Mouse (Mus musculus): ENCODE results near the gene Olfr13. TPM values are rescaled to one million over a fixed set of nuclear protein-coding genes. Genes with fewer than 3 reads are reported as not detected.
"Not testable (repeated sequence)": the region's sequence is repeated elsewhere in the genome, so short reads cannot be mapped to it uniquely, and the experiment has no call there.

Gene Olfr13
- polyA plus RNA-seq, 1 experiment from 2014 or later, result not detected

DNA sequence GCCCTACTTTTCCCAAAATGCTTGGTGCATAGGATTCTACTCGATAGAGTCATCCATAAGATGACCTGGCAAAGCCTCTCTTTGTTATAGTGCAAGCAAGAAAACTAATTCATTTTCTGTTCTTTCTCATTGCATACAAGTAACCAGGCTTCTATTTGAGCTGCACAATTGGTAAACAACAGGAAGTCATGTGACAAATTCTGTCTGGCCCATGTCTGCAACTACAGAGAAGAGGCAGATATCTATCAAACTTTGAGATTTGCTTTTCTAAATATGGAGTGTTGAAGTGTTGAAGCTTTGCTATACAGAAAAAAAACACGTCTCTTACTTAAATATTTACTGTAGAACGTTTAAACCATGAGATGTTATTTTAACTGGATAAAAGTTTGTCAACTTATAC is 26.2 kb downstream of the Olfr13 start:
- H3K4me3 ChIP-seq (ENCODE audit: low read depth, low read length), result no peak overlapping the region
- WGBS, result 38% methylated on average over 3 of the region's 3 CpGs
- H3K4me1 ChIP-seq (replicated peaks; ENCODE audit: control insufficient read depth, insufficient read depth, low read length), result no peaks in the 10 kb centered on the region
- H3K27me3 ChIP-seq (replicated peaks; ENCODE audit: control insufficient read depth, insufficient read depth, low read length), result no peaks in the 10 kb centered on the region
- ATAC-seq (replicated peaks; ENCODE audit: low FRiP score, low TSS enrichment, low read depth), result no peak
- H3K9ac ChIP-seq (ENCODE audit: low read length), result no peak overlapping the region
- no peak overlapping the region for H3K27ac ChIP-seq (ENCODE audit: low read depth)
- no peak for DNase-seq (ENCODE audit: low spot score)
- H3K4me2 ChIP-seq (ENCODE audit: low read length), result no peak overlapping the region
- no peaks in the 10 kb centered on the region for H3K9me3 ChIP-seq (ENCODE audit: control insufficient read depth, low read length)
- H3K36me3 ChIP-seq (ENCODE audit: control insufficient read depth, insufficient read depth, low read length), result no peaks in the 10 kb centered on the region

DNA sequence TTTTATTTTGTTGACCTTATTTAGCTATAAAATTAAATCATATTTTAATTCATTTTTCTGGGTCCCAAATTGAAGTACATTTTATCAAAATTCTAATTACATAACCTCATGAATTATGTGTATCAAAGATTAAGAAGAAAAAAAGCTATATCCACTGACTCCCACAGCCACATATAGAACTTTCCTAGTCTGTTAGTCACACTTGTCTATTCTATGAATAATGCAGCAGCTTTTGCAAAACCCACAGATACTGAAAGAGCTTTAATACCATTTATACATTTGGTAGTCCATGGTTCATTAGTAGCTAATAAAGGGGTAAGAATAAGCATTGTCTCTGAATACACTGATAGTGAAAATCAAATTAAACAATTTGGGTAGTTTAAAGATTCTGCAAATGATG is 30.8 kb downstream of the Olfr13 start:
- Histone ChIP-seq H3K9ac (ENCODE audit: low read length) (no peak overlapping the region), H3K4me2 (ENCODE audit: low read length) (no peak overlapping the region), H3K9me3 (ENCODE audit: control insufficient read depth, low read length) (no peaks in the 10 kb centered on the region), H3K4me1 (replicated peaks; ENCODE audit: control insufficient read depth, insufficient read depth, low read length) (no peaks in the 10 kb centered on the region), H3K27me3 (replicated peaks; ENCODE audit: control insufficient read depth, insufficient read depth, low read length) (no peaks in the 10 kb centered on the region), H3K27ac (ENCODE audit: low read depth) (no peak overlapping the region), H3K36me3 (ENCODE audit: control insufficient read depth, insufficient read depth, low read length) (no peaks in the 10 kb centered on the region), H3K4me3 (ENCODE audit: low read depth, low read length) (no peak overlapping the region)
- ATAC-seq (replicated peaks; ENCODE audit: low FRiP score, low TSS enrichment, low read depth) (no peak), DNase-seq (ENCODE audit: low spot score) (no peak)

DNA sequence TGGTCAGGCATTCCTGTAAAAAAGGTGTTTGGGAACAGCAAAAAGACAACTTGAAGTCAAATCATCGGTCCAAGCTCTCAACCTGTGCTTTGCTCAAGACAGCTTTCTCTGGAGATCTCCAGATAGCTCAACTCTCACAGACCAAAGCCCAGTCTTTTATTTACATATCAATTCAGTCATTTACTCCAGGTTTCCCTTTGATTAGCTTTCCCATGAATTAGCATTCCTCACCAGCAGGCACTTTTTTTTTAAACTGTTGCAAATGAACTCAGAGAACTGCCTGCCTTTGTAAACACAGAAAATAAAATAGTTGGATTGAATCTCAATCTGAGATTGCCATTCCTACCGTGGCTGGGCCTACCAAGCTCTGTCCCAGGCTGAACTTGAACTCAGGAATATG is 33.4 kb downstream of the Olfr13 start:
- no peak overlapping the region for H3K4me3 ChIP-seq (ENCODE audit: low read depth, low read length)
- no peaks in the 10 kb centered on the region for H3K27me3 ChIP-seq (replicated peaks; ENCODE audit: control insufficient read depth, insufficient read depth, low read length)
- H3K9me3 ChIP-seq (ENCODE audit: control insufficient read depth, low read length), result no peaks in the 10 kb centered on the region
- no peak overlapping the region for H3K4me2 ChIP-seq (ENCODE audit: low read length)
- no peaks in the 10 kb centered on the region for H3K4me1 ChIP-seq (replicated peaks; ENCODE audit: control insufficient read depth, insufficient read depth, low read length)
- H3K36me3 ChIP-seq (ENCODE audit: control insufficient read depth, insufficient read depth, low read length), result no peaks in the 10 kb centered on the region
- DNase-seq (ENCODE audit: low spot score) (no peak), ATAC-seq (replicated peaks; ENCODE audit: low FRiP score, low TSS enrichment, low read depth) (no peak)
- 37% methylated on average over 2 of the region's 2 CpGs for WGBS
- no peak overlapping the region for H3K27ac ChIP-seq (ENCODE audit: low read depth)
- no peak overlapping the region for H3K9ac ChIP-seq (ENCODE audit: low read length)

DNA sequence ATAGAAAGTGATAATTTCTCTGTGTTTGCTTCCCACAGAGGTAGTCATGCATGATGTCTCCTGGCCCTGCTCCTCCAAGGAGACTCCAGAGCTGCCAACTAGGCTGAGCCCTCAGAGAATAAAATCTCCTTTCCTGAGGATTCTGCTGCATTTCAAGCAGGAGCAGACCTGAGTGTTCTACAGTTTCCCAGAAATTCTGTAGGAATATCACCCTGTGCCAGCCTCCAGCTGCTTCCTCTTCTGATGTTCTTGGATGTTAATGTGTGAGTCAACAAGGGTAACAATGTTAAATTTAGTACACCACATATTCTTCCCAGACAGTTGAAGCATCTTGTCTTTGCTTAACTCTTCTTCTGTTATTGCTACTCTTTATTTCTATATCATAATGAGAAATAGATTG is 40.9 kb downstream of the Olfr13 start, which contains the start of gene Olfr434:
Olfr434 (plus strand) TSS at position 149 of the 400 bp plus-strand sequence.
- not testable (repeated sequence) for H3K9ac ChIP-seq (ENCODE audit: low read length); ATAC-seq (replicated peaks; ENCODE audit: low FRiP score, low TSS enrichment, low read depth); H3K36me3 ChIP-seq (ENCODE audit: control insufficient read depth, insufficient read depth, low read length); H3K4me2 ChIP-seq (ENCODE audit: low read length); H3K4me3 ChIP-seq (ENCODE audit: low read depth, low read length); H3K9me3 ChIP-seq (ENCODE audit: control insufficient read depth, low read length); DNase-seq (ENCODE audit: low spot score); H3K4me1 ChIP-seq (replicated peaks; ENCODE audit: control insufficient read depth, insufficient read depth, low read length); H3K27me3 ChIP-seq (replicated peaks; ENCODE audit: control insufficient read depth, insufficient read depth, low read length); H3K27ac ChIP-seq (ENCODE audit: low read depth)

Other genes with a start within 250 kb of the Olfr13 start
- not detected in 2 replicates for gene Olfr444, start 223.1 kb upstream of the Olfr13 start, polyA plus RNA-seq (2014; fragmentation: Nextera tagmentation; extraction: Ambion mirVana)
- gene Olfr441, start 65.8 kb upstream of the Olfr13 start, polyA plus RNA-seq (2014; fragmentation: Nextera tagmentation; extraction: Ambion mirVana), result not detected in 2 replicates
- not detected in 2 replicates for gene Olfr237-ps1, start 25.6 kb upstream of the Olfr13 start, polyA plus RNA-seq (2014; fragmentation: Nextera tagmentation; extraction: Ambion mirVana)
- gene Olfr437, start 8.9 kb upstream of the Olfr13 start, polyA plus RNA-seq (2014; fragmentation: Nextera tagmentation; extraction: Ambion mirVana), result not detected in 2 replicates
- gene Olfr435, start 25.0 kb downstream of the Olfr13 start, polyA plus RNA-seq (2014; fragmentation: Nextera tagmentation; extraction: Ambion mirVana), result not detected in 2 replicates
- not detected in 2 replicates for gene Olfr434, start 40.9 kb downstream of the Olfr13 start, polyA plus RNA-seq (2014; fragmentation: Nextera tagmentation; extraction: Ambion mirVana)
- not detected in 2 replicates for gene Olfr47, start 59.4 kb downstream of the Olfr13 start, polyA plus RNA-seq (2014; fragmentation: Nextera tagmentation; extraction: Ambion mirVana)
- 17.3 and 20.3 TPM in 2 replicates for gene Arhgef5, start 93.4 kb downstream of the Olfr13 start, polyA plus RNA-seq (2014; fragmentation: Nextera tagmentation; extraction: Ambion mirVana)
- gene Nobox, start 137.4 kb downstream of the Olfr13 start, polyA plus RNA-seq (2014; fragmentation: Nextera tagmentation; extraction: Ambion mirVana), result not detected in 2 replicates